Mouse (Mus musculus) cerebellum, adult 11 months (tissue): ENCODE measurements around the gene Dpf1.
A peak's percentile ranks its signal among the peaks of the same experiment; 100 is the strongest.

Experiments used
- DNase-seq: peaks from one replicate; pipeline ENCODE4 v3.0.0; 2022

Gene Dpf1

GRCm38 (mm10) chr7:29309749-29310148 lies 6.0 kb downstream of the Dpf1 start:
- DNase-seq = no peak

GRCm38 (mm10) chr7:29313051-29313450 lies 9.3 kb downstream of the Dpf1 start:
- no peak for DNase-seq

- no peak for DNase-seq
These were observed 10.0 kb downstream of the Dpf1 start for GRCm38 (mm10) chr7:29313572-29314261.

- DNase-seq = no peak
These were observed 11.3 kb downstream of the Dpf1 start for GRCm38 (mm10) chr7:29314844-29315628.

GRCm38 (mm10) chr7:29316137-29316734 lies 12.5 kb downstream of the Dpf1 start:
- no peak for DNase-seq

GRCm38 (mm10) chr7:29316976-29317375 lies 13.2 kb downstream of the Dpf1 start:
- peak; percentile 72 for DNase-seq

- no peak for DNase-seq
These were observed 13.8 kb downstream of the Dpf1 start for GRCm38 (mm10) chr7:29317558-29317957.

- no peak for DNase-seq
These were observed 14.6 kb downstream of the Dpf1 start for GRCm38 (mm10) chr7:29318115-29318911.

- DNase-seq = no peak
These were observed 15.9 kb downstream of the Dpf1 start for GRCm38 (mm10) chr7:29319337-29320307.

GRCm38 (mm10) chr7:29327087-29327486 lies 23.3 kb downstream of the Dpf1 start:
- no peak for DNase-seq

GRCm38 (mm10) chr7:29328984-29329383 lies 25.2 kb downstream of the Dpf1 start:
- no peak for DNase-seq

GRCm38 (mm10) chr7:29334156-29334555 lies 30.4 kb downstream of the Dpf1 start:
- DNase-seq = no peak

- DNase-seq = no peak
These were observed 31.5 kb downstream of the Dpf1 start for GRCm38 (mm10) chr7:29335276-29335675.

- no peak for DNase-seq
These were observed 32.3 kb downstream of the Dpf1 start for GRCm38 (mm10) chr7:29335841-29336671.

- DNase-seq = no peak
These were observed 33.1 kb downstream of the Dpf1 start for GRCm38 (mm10) chr7:29336795-29337319.

- no peak for DNase-seq
These were observed 34.0 kb downstream of the Dpf1 start for GRCm38 (mm10) chr7:29337766-29338165.

GRCm38 (mm10) chr7:29338351-29338919 lies 34.7 kb downstream of the Dpf1 start:
- DNase-seq = no peak

GRCm38 (mm10) chr7:29338984-29339679 lies 35.4 kb downstream of the Dpf1 start:
- no peak for DNase-seq

- DNase-seq = no peak
These were observed 36.5 kb downstream of the Dpf1 start for GRCm38 (mm10) chr7:29340247-29340646.

- no peak for DNase-seq
These were observed 37.1 kb downstream of the Dpf1 start for GRCm38 (mm10) chr7:29340838-29341237.
